In the genomic region with DNA sequence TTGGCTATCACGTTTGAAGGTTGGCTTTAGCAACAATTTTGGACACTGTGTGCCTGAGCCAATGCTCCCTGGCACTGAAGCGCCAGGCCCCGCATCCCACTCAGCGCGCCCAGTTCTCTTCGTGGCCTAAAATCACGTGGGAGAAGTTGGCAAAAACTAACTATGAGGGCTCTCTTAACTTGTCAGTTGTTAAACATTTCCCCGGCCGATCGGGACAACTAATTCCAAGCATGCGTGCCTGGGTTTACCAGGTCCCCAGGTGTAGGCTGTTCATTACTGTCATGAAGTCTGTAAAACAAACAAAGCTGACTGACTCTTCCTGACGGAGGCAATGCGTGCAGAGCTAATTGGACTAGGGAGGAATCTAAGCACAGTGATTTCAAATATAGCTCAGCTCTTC, we compare ENCODE assay signal across 30 mouse cellular contexts. TPM values are rescaled to one million over a fixed set of nuclear protein-coding genes. Genes with fewer than 3 reads are reported as not detected.
DNase-seq lines count a peak whose midpoint lies in the region; ATAC-seq and TF ChIP-seq lines count a peak whose summit lies in the region.
"Had no signal": no experiment of that assay in that cellular context is flagged by ENCODE, and none has a peak within 500 bp of the region (broad histone marks: within the 10 kb centered on the region; RNA-seq: fewer than 3 reads in every experiment).

No protein-coding gene starts in this region.

- H3K9ac ChIP-seq in stomach, postnatal 0 days (ENCODE audit: low read length) = no peak overlapping the region
- H3K9ac ChIP-seq: embryonic facial prominence, embryonic 15.5 days; hindbrain, embryonic 14.5 days; limb, embryonic 12.5 days; neural tube, embryonic 12.5 days had no signal

- ATAC-seq in stomach, postnatal 0 days (ENCODE audit: low FRiP score, low TSS enrichment) = peak; percentile 62; the same call in 1 of the 2 replicates
- no peak for ATAC-seq in megakaryocyte-erythroid progenitor cell, adult 5-6 weeks (replicated peaks; ENCODE audit: low FRiP score, low TSS enrichment, poor library complexity, severe bottlenecking)
- ATAC-seq: CD4-positive, CD25-positive, alpha-beta regulatory T cell, adult 4 months; forebrain, embryonic 14.5 days; inflammation-experienced regulatory T-cells, adult 6 months had no signal

- DNase-seq in heart, embryonic 10.5 days (ENCODE audit: low spot score) = peak; percentile 68
- DNase-seq in heart, adult 18-20 months = no peak
- peak; percentile 69 for DNase-seq in kidney, adult 8-10 months
- DNase-seq in kidney, postnatal 25 days = peak; percentile 47 to 73
- no peak for DNase-seq in stomach, postnatal 0 days (ENCODE audit: low spot score)
- DNase-seq in right cerebral cortex, postnatal 36 days (ENCODE audit: low spot score in 2 of 2) = no peak
- DNase-seq in cerebellum, adult 11-12 months = no peak
- DNase-seq: adrenal gland, postnatal 25 days; cerebellum, adult 9-11 months; gastrocnemius, postnatal 10 days; layer of hippocampus, postnatal 36 days; lung, adult 18-20 months; lung, postnatal 10 days; right cerebral cortex, postnatal 14 days; spleen, adult 18-20 months; thymus, postnatal 4 days had no signal

- TF ChIP-seq EP300 in stomach, postnatal 0 days (optimal IDR thresholded peaks at IDR 0.05) = no peak

- no peaks in the 10 kb centered on the region for H3K4me1 ChIP-seq in heart, embryonic 10.5 days
- no peaks in the 10 kb centered on the region for H3K4me1 ChIP-seq in stomach, postnatal 0 days (replicated peaks; ENCODE audit: control insufficient read depth, insufficient read depth)
- H3K4me1 ChIP-seq: embryonic facial prominence, embryonic 15.5 days; limb, embryonic 12.5 days; neural tube, embryonic 12.5 days had no signal

- WGBS in heart, embryonic 10.5 days = 80% methylated on average over 13 of the region's 13 CpGs
- WGBS in stomach, postnatal 0 days = 43% methylated on average over 13 of the region's 13 CpGs

- no peak overlapping the region for H3K27ac ChIP-seq in heart, embryonic 10.5 days
- H3K27ac ChIP-seq in stomach, postnatal 0 days (replicated peaks) = no peak overlapping the region
- H3K27ac ChIP-seq: embryonic facial prominence, embryonic 15.5 days; hindbrain, embryonic 14.5 days; limb, embryonic 12.5 days; neural tube, embryonic 12.5 days had no signal

- H3K4me2 ChIP-seq in stomach, postnatal 0 days (replicated peaks; ENCODE audit: low read depth) = no peak overlapping the region
- H3K4me2 ChIP-seq: embryonic facial prominence, embryonic 15.5 days; hindbrain, embryonic 14.5 days; limb, embryonic 12.5 days; liver, embryonic 11.5 days; midbrain, embryonic 11.5 days; neural tube, embryonic 12.5 days had no signal

- H3K27me3 ChIP-seq in heart, embryonic 10.5 days (ENCODE audit: insufficient read depth, poor library complexity, severe bottlenecking) = no peaks in the 10 kb centered on the region
- H3K27me3 ChIP-seq in stomach, postnatal 0 days (ENCODE audit: control insufficient read depth, insufficient read depth, low read length) = no peaks in the 10 kb centered on the region
- H3K27me3 ChIP-seq: embryonic facial prominence, embryonic 15.5 days; limb, embryonic 12.5 days; neural tube, embryonic 12.5 days had no signal

- no peaks in the 10 kb centered on the region for H3K9me3 ChIP-seq in heart, embryonic 10.5 days
- H3K9me3 ChIP-seq in stomach, postnatal 0 days (ENCODE audit: control insufficient read depth, low read length) = no peaks in the 10 kb centered on the region
- H3K9me3 ChIP-seq: embryonic facial prominence, embryonic 15.5 days; limb, embryonic 12.5 days; neural tube, embryonic 12.5 days had no signal

- TF ChIP-seq CTCF in stomach, postnatal 0 days (IDR thresholded peaks at IDR 0.05; ENCODE audit: low read depth) = no peak

- H3K4me3 ChIP-seq in heart, embryonic 10.5 days = no peak overlapping the region
- H3K4me3 ChIP-seq in stomach, postnatal 0 days (ENCODE audit: low read depth, low read length) = no peak overlapping the region
- H3K4me3 ChIP-seq: embryonic facial prominence, embryonic 15.5 days; limb, embryonic 12.5 days; neural tube, embryonic 12.5 days had no signal

- H3K36me3 ChIP-seq in heart, embryonic 10.5 days = no peaks in the 10 kb centered on the region
- no peaks in the 10 kb centered on the region for H3K36me3 ChIP-seq in stomach, postnatal 0 days (ENCODE audit: control insufficient read depth, insufficient read depth, low read length)
- H3K36me3 ChIP-seq: embryonic facial prominence, embryonic 15.5 days; limb, embryonic 12.5 days; neural tube, embryonic 12.5 days had no signal

RNA-seq across cellular contexts. Expression of a gene that starts 43.2 kb away (rescaled TPM):
- polyA plus RNA-seq in heart, embryonic 10.5 days (2016; fragmentation: Nextera tagmentation; extraction: Ambion mirVana) = not detected in 2 replicates
- total RNA-seq in heart, adult 18-20 months (2021) = not detected
- polyA plus RNA-seq in stomach, postnatal 0 days (2015; fragmentation: Nextera tagmentation; extraction: Ambion mirVana) = 0.18 TPM in 1 of 2 replicates, not detected in the other
- not detected in 2 replicates for total RNA-seq in megakaryocyte-erythroid progenitor cell, adult 5-6 weeks (2014; fragmentation: Nextera tagmentation)
- not detected in 2 replicates for total RNA-seq in megakaryocyte-erythroid progenitor cell, adult 5-6 weeks (2017)
- total RNA-seq: adrenal gland, postnatal 25 days; common myeloid progenitor, adult 5-6 weeks; granulocyte monocyte progenitor cell, adult 5-6 weeks; heart, postnatal 25 days had no signal
- polyA plus RNA-seq: CD4-positive, CD25-positive, alpha-beta regulatory T cell, adult 4 months; heart, embryonic 14.5 days; inflammation-experienced regulatory T-cells, adult 6 months; liver, embryonic 11.5 days had no signal

Comparison
In these comparisons a context has a peak if more than half of its experiments do, and no peak if none do; other contexts are left out.
1. DNase-seq: peak in heart, embryonic 10.5 days (single experiment), kidney, adult 8-10 months (2 of 2) and kidney, postnatal 25 days (2 of 2); none in heart, adult 18-20 months (0 of 2), stomach, postnatal 0 days (single experiment), right cerebral cortex, postnatal 36 days (0 of 2) and cerebellum, adult 11-12 months (single experiment).